Mouse (Mus musculus): ENCODE measurements around the gene Ccdc57. TPM values are rescaled to one million over a fixed set of nuclear protein-coding genes. Genes with fewer than 3 reads are reported as not detected.

The Ccdc57 gene
- polyA plus RNA-seq, 1 experiment from 2014 or later = 4.5 TPM

DNA sequence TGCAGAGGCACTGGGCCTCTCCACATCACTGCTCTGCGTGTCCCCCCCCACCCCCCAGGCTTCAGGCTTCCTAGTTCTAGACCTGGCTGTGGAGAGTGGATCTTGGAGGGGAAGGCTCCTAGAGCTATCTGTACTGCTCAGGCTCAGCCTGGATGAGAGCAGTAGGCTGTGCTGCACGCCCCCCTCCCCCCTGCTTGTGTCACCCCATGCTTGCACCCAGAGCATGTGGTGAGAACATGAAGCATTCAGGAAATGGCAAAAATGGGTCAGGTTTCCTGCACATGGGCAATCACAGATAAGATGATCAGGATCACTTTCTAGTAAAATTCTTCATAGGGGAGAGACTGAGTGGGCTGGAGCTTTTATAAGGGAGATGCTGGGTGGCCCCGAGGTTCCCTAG, 26.9 kb upstream of the Ccdc57 start:
- no peak; the same call in 1 of the 2 replicates for ATAC-seq (replicated peaks; ENCODE audit: insufficient number of reproducible peaks, low FRiP score, low TSS enrichment, low read depth)
- Histone ChIP-seq H3K4me2 (ENCODE audit: low read depth, low read length) (no peak overlapping the region), H3K36me3 (replicated peaks; ENCODE audit: control insufficient read depth, insufficient read depth, low read depth, low read length) (peaks cover 24% of the 10 kb centered on the region), H3K4me3 (ENCODE audit: low read depth, low read length) (no peak overlapping the region), H3K9ac (replicated peaks; ENCODE audit: low read length) (no peak overlapping the region), H3K27ac (replicated peaks; ENCODE audit: low read depth, low read length) (no peak overlapping the region), H3K27me3 (ENCODE audit: control insufficient read depth, insufficient read depth, low read length) (no peaks in the 10 kb centered on the region), H3K4me1 (ENCODE audit: control insufficient read depth, insufficient read depth, low read length) (no peaks in the 10 kb centered on the region), H3K9me3 (replicated peaks; ENCODE audit: control insufficient read depth, low read length) (no peaks in the 10 kb centered on the region)
- no peak for DNase-seq (ENCODE audit: low spot score)
- WGBS = 73% methylated on average over 3 of the region's 3 CpGs

GRCm38 (mm10) chr11:120959066-120959465, 26.4 kb upstream of the Ccdc57 start:
- Histone ChIP-seq H3K9me3 (replicated peaks; ENCODE audit: control insufficient read depth, low read length) (no peaks in the 10 kb centered on the region), H3K4me3 (ENCODE audit: low read depth, low read length) (no peak overlapping the region), H3K36me3 (replicated peaks; ENCODE audit: control insufficient read depth, insufficient read depth, low read depth, low read length) (peaks cover 19% of the 10 kb centered on the region), H3K4me1 (ENCODE audit: control insufficient read depth, insufficient read depth, low read length) (no peaks in the 10 kb centered on the region), H3K27ac (replicated peaks; ENCODE audit: low read depth, low read length) (no peak overlapping the region), H3K27me3 (ENCODE audit: control insufficient read depth, insufficient read depth, low read length) (no peaks in the 10 kb centered on the region), H3K9ac (replicated peaks; ENCODE audit: low read length) (no peak overlapping the region), H3K4me2 (ENCODE audit: low read depth, low read length) (no peak overlapping the region)
- no peak for ATAC-seq (replicated peaks; ENCODE audit: insufficient number of reproducible peaks, low FRiP score, low TSS enrichment, low read depth)
- 85% methylated on average over 18 of the region's 18 CpGs for WGBS
- no peak for DNase-seq (ENCODE audit: low spot score)

DNA sequence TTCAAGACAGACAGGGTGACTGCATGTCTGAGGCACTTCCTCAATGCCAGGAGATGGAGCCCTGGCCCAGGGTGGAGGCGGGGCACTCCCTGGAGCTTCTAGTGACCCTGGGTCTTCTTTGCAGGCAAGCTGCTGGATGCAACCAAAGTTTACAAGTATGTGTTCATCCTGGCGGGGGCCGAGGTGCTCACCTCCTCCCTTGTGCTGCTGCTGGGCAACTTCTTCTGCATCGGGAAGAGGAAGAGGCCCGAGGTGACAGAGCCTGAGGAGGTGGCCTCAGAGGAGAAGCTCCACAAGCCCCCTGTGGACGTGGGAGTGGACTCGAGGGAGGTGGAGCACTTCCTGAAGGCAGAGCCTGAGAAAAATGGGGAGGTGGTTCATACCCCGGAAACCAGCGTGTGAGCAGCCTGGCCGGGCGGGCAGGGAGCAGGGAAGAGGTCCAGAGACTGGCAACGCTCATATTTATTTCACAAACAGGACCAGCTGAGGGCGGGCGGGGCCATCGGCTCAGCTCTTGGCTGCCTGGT, 25.1 kb upstream of the Ccdc57 start:
- H3K36me3 ChIP-seq (replicated peaks; ENCODE audit: control insufficient read depth, insufficient read depth, low read depth, low read length) = peaks cover 8% of the 10 kb centered on the region
- H3K9ac ChIP-seq (replicated peaks; ENCODE audit: low read length) = no peak overlapping the region
- no peak for ATAC-seq (replicated peaks; ENCODE audit: insufficient number of reproducible peaks, low FRiP score, low TSS enrichment, low read depth)
- 74% methylated on average over 15 of the region's 15 CpGs for WGBS
- no peak overlapping the region for H3K4me3 ChIP-seq (ENCODE audit: low read depth, low read length)
- H3K27me3 ChIP-seq (ENCODE audit: control insufficient read depth, insufficient read depth, low read length) = no peaks in the 10 kb centered on the region
- H3K4me1 ChIP-seq (ENCODE audit: control insufficient read depth, insufficient read depth, low read length) = no peaks in the 10 kb centered on the region
- no peaks in the 10 kb centered on the region for H3K9me3 ChIP-seq (replicated peaks; ENCODE audit: control insufficient read depth, low read length)
- H3K4me2 ChIP-seq (ENCODE audit: low read depth, low read length) = no peak overlapping the region
- no peak for DNase-seq (ENCODE audit: low spot score)
- no peak overlapping the region for H3K27ac ChIP-seq (replicated peaks; ENCODE audit: low read depth, low read length)

DNA sequence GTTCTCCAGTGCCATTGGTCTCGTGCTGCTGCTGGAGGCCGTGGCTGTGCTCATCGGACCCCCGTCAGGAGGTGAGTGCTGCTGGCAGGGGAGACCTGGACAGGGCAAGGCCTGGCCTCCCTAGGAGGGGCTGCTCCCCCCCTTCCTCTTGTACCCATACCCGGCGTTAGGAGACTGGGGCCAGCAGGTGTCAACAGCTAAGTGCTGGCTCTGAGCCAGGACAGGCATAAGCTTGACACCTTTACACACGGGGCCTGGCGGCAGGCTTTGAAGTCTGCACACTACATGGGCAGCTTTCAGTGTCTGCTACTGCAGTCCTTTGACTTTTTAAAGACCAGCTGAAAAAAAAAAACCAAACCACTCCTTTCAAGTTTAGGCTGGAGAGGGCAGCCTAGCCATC, 24.4 kb upstream of the Ccdc57 start:
- no peak overlapping the region for H3K4me3 ChIP-seq (ENCODE audit: low read depth, low read length)
- no peak overlapping the region for H3K27ac ChIP-seq (replicated peaks; ENCODE audit: low read depth, low read length)
- DNase-seq (ENCODE audit: low spot score) = no peak
- no peak for ATAC-seq (replicated peaks; ENCODE audit: insufficient number of reproducible peaks, low FRiP score, low TSS enrichment, low read depth)
- no peak overlapping the region for H3K9ac ChIP-seq (replicated peaks; ENCODE audit: low read length)
- peaks cover 3% of the 10 kb centered on the region for H3K36me3 ChIP-seq (replicated peaks; ENCODE audit: control insufficient read depth, insufficient read depth, low read depth, low read length)
- WGBS = 84% methylated on average over 8 of the region's 8 CpGs
- H3K27me3 ChIP-seq (ENCODE audit: control insufficient read depth, insufficient read depth, low read length) = no peaks in the 10 kb centered on the region
- H3K4me2 ChIP-seq (ENCODE audit: low read depth, low read length) = no peak overlapping the region
- no peaks in the 10 kb centered on the region for H3K9me3 ChIP-seq (replicated peaks; ENCODE audit: control insufficient read depth, low read length)
- H3K4me1 ChIP-seq (ENCODE audit: control insufficient read depth, insufficient read depth, low read length) = peaks cover 1% of the 10 kb centered on the region; the same call in 1 of the 2 replicates

DNA sequence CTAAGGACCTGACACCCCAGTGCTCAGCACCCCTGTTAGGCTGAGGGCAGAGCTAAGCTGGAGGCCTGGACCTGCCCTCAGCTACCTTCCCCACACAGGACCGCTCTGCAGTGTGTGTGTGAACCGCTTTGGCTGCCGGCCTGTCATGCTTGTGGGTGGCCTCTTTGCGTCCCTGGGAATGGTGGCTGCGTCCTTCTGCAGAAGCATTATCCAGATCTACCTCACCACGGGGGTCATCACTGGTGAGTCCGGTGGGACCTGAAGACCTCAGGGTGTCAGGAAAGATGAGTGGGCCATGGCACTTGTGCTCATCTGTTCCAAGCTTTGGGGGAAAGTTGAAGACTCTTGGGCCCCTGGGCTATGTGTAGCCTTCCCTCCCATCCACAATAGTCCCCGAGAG, 23.0 kb upstream of the Ccdc57 start:
- ATAC-seq (replicated peaks; ENCODE audit: insufficient number of reproducible peaks, low FRiP score, low TSS enrichment, low read depth) (no peak), DNase-seq (ENCODE audit: low spot score) (no peak)
- Histone ChIP-seq H3K4me2 (ENCODE audit: low read depth, low read length) (no peak overlapping the region), H3K27ac (replicated peaks; ENCODE audit: low read depth, low read length) (no peak overlapping the region), H3K27me3 (ENCODE audit: control insufficient read depth, insufficient read depth, low read length) (no peaks in the 10 kb centered on the region), H3K4me1 (ENCODE audit: control insufficient read depth, insufficient read depth, low read length) (peaks cover 3% of the 10 kb centered on the region; the same call in 1 of the 2 replicates), H3K9ac (replicated peaks; ENCODE audit: low read length) (no peak overlapping the region), H3K36me3 (replicated peaks; ENCODE audit: control insufficient read depth, insufficient read depth, low read depth, low read length) (peaks cover 3% of the 10 kb centered on the region), H3K9me3 (replicated peaks; ENCODE audit: control insufficient read depth, low read length) (no peaks in the 10 kb centered on the region), H3K4me3 (ENCODE audit: low read depth, low read length) (no peak overlapping the region)
- WGBS = 93% methylated on average over 8 of the region's 8 CpGs

DNA sequence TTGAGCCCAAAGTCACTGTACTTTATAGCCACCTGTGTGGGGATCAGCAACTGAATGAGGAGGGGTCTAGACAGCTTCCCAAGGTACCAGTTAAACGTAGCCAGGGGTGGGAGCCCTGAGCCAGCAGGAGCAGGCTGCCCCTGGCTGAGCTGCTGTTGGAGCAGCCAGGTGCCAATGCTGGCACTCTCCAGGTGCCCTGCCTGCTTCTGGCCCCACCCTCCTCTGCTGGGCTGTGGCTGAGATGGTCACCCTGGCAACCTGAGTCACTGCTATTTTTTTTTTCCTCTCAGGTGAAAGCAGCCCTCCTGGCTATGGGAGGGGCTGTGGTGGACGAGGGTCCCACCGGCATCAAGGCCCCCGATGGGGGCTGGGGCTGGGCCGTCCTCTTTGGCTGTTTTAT, 22.3 kb upstream of the Ccdc57 start:
- H3K36me3 ChIP-seq (replicated peaks; ENCODE audit: control insufficient read depth, insufficient read depth, low read depth, low read length) = peaks cover 3% of the 10 kb centered on the region
- WGBS = 85% methylated on average over 5 of the region's 5 CpGs
- H3K9ac ChIP-seq (replicated peaks; ENCODE audit: low read length) = no peak overlapping the region
- ATAC-seq (replicated peaks; ENCODE audit: insufficient number of reproducible peaks, low FRiP score, low TSS enrichment, low read depth) = no peak
- no peak overlapping the region for H3K4me2 ChIP-seq (ENCODE audit: low read depth, low read length)
- no peak overlapping the region for H3K27ac ChIP-seq (replicated peaks; ENCODE audit: low read depth, low read length)
- no peaks in the 10 kb centered on the region for H3K27me3 ChIP-seq (ENCODE audit: control insufficient read depth, insufficient read depth, low read length)
- H3K4me3 ChIP-seq (ENCODE audit: low read depth, low read length) = no peak overlapping the region
- peaks cover 3% of the 10 kb centered on the region; the same call in 1 of the 2 replicates for H3K4me1 ChIP-seq (ENCODE audit: control insufficient read depth, insufficient read depth, low read length)
- no peak for DNase-seq (ENCODE audit: low spot score)
- no peaks in the 10 kb centered on the region for H3K9me3 ChIP-seq (replicated peaks; ENCODE audit: control insufficient read depth, low read length)

- Histone ChIP-seq H3K9ac (replicated peaks; ENCODE audit: low read length) (no peak overlapping the region; the same call in 1 of the 2 replicates), H3K36me3 (replicated peaks; ENCODE audit: control insufficient read depth, insufficient read depth, low read depth, low read length) (no peaks in the 10 kb centered on the region; the same call in none of the 2 replicates), H3K27me3 (ENCODE audit: control insufficient read depth, insufficient read depth, low read length) (no peaks in the 10 kb centered on the region; the same call in 1 of the 2 replicates), H3K9me3 (replicated peaks; ENCODE audit: control insufficient read depth, low read length) (no peaks in the 10 kb centered on the region), H3K4me2 (ENCODE audit: low read depth, low read length) (peak overlapping the region; percentile 76; the same call in 1 of the 2 replicates), H3K27ac (replicated peaks; ENCODE audit: low read depth, low read length) (no peak overlapping the region), H3K4me1 (ENCODE audit: control insufficient read depth, insufficient read depth, low read length) (peaks cover 5% of the 10 kb centered on the region), H3K4me3 (ENCODE audit: low read depth, low read length) (peak overlapping the region; percentile 13; the same call in 1 of the 2 replicates)
- no peak for ATAC-seq (replicated peaks; ENCODE audit: insufficient number of reproducible peaks, low FRiP score, low TSS enrichment, low read depth)
- 81% methylated on average over 9 of the region's 9 CpGs for WGBS
- DNase-seq (ENCODE audit: low spot score) = no peak
Measured at GRCm38 (mm10) chr11:120951731-120952730, 19.4 kb upstream of the Ccdc57 start.

GRCm38 (mm10) chr11:120951237-120951636, 18.6 kb upstream of the Ccdc57 start:
- DNase-seq (ENCODE audit: low spot score) (no peak), ATAC-seq (replicated peaks; ENCODE audit: insufficient number of reproducible peaks, low FRiP score, low TSS enrichment, low read depth) (peak; percentile 30; the same call in 1 of the 2 replicates)
- Histone ChIP-seq H3K27ac (replicated peaks; ENCODE audit: low read depth, low read length) (peak overlapping the region; percentile 43), H3K4me3 (ENCODE audit: low read depth, low read length) (peak overlapping the region; percentile 53), H3K4me1 (ENCODE audit: control insufficient read depth, insufficient read depth, low read length) (peaks cover 5% of the 10 kb centered on the region), H3K9ac (replicated peaks; ENCODE audit: low read length) (peak overlapping the region; percentile 35), H3K36me3 (replicated peaks; ENCODE audit: control insufficient read depth, insufficient read depth, low read depth, low read length) (no peaks in the 10 kb centered on the region; the same call in 1 of the 2 replicates), H3K4me2 (ENCODE audit: low read depth, low read length) (peak overlapping the region; percentile 76), H3K9me3 (replicated peaks; ENCODE audit: control insufficient read depth, low read length) (no peaks in the 10 kb centered on the region), H3K27me3 (ENCODE audit: control insufficient read depth, insufficient read depth, low read length) (no peaks in the 10 kb centered on the region; the same call in 1 of the 2 replicates)
- WGBS = 28% methylated on average over 8 of the region's 8 CpGs
